Mouse (Mus musculus): Measurements from ENCODE around the gene Rpl38.

- no peak for TF ChIP-seq CTCF (IDR thresholded peaks at IDR 0.05; ENCODE audit: borderline replicate concordance, control insufficient read depth, extremely low read depth, insufficient read depth, low read length, poor library complexity)
- no peak for TF ChIP-seq POLR2A (IDR thresholded peaks at IDR 0.05; ENCODE audit: control insufficient read depth, extremely low read depth, insufficient read depth, low read length, poor library complexity)
Observed at GRCm38 (mm10) chr11:114618697-114619417, 49.5 kb upstream of the Rpl38 start.

All from thymus, adult 2 months (tissue).